Mouse (Mus musculus) liver, postnatal 0 days (tissue): ENCODE data around the gene Rbfox1.

Source experiments
- CTCF ChIP-seq: sonication (generic); IDR thresholded peaks from 2 replicates; pipeline ENCODE4 v1.5.1; 2016; ENCODE audit warnings: antibody characterized with exemption, low read depth
- EP300 ChIP-seq: IDR thresholded peaks from 2 replicates; pipeline ENCODE4 v1.6.1; 2016; ENCODE audit warnings: antibody characterized with exemption, low read depth, mild to moderate bottlenecking

GRCm38 (mm10) chr16:7150201-7150791 is 1265.1 kb downstream of the Rbfox1 start:
- TF ChIP-seq CTCF (no peak), EP300 (no peak)
